Mouse (Mus musculus): Measurements from ENCODE around the gene Pdlim4. TPM values are rescaled to one million over a fixed set of nuclear protein-coding genes. Genes with fewer than 3 reads are reported as not detected.

Pdlim4 gene
- polyA plus RNA-seq, 1 experiment from 2014 or later = 30.9 TPM

Other genes with a start within 250 kb of the Pdlim4 start
- gene Gm12216, start 209.8 kb downstream of the Pdlim4 start, polyA plus RNA-seq (2015; fragmentation: Nextera tagmentation; extraction: Ambion mirVana) = 0.31 and 0.69 TPM in 2 replicates
- 8.1 and 10.8 TPM in 2 replicates for gene Slc22a5, start 177.4 kb downstream of the Pdlim4 start, polyA plus RNA-seq (2015; fragmentation: Nextera tagmentation; extraction: Ambion mirVana)
- 1.8 and 2.7 TPM in 2 replicates for gene Slc22a21, start 88.7 kb downstream of the Pdlim4 start, polyA plus RNA-seq (2015; fragmentation: Nextera tagmentation; extraction: Ambion mirVana)
- gene Slc22a4, start 40.9 kb downstream of the Pdlim4 start, polyA plus RNA-seq (2015; fragmentation: Nextera tagmentation; extraction: Ambion mirVana) = 1.8 and 2.1 TPM in 2 replicates
- 10.9 and 11.3 TPM in 2 replicates for gene P4ha2, start 31.1 kb upstream of the Pdlim4 start, polyA plus RNA-seq (2015; fragmentation: Nextera tagmentation; extraction: Ambion mirVana)
- gene Csf2, start 180.7 kb upstream of the Pdlim4 start, polyA plus RNA-seq (2015; fragmentation: Nextera tagmentation; extraction: Ambion mirVana) = not detected in 2 replicates
- gene Il3, start 198.3 kb upstream of the Pdlim4 start, polyA plus RNA-seq (2015; fragmentation: Nextera tagmentation; extraction: Ambion mirVana) = not detected in 2 replicates
- gene Acsl6, start 234.8 kb upstream of the Pdlim4 start, polyA plus RNA-seq (2015; fragmentation: Nextera tagmentation; extraction: Ambion mirVana) = 39.6 and 40.4 TPM in 2 replicates